Mouse (Mus musculus) limb, embryonic 14.5 days (tissue): ENCODE measurements around the gene Rabggtb. TPM values are rescaled to one million over a fixed set of nuclear protein-coding genes. Genes with fewer than 3 reads are reported as not detected.

Source experiments
- ATAC-seq: fragments of 200-750 bp; cut with Nextera tagmentation; 2 replicates; pipeline ENCODE4 v1.8.0; 2017; ENCODE audit warnings: low read depth, moderate number of reproducible peaks, moderate TSS enrichment; ENCODE audit not compliant: low FRiP score
- DNase-seq: peaks from one replicate; pipeline ENCODE4 v3.0.0-alpha.2; 2015; ENCODE audit warnings: low spot score
- H3K27ac ChIP-seq: fragments of 300-500 bp; sonication (generic); replicated peaks from 2 replicates; pipeline ENCODE4 v1.5.1; 2014; ENCODE audit warnings: low read depth, mild to moderate bottlenecking, low read length, moderate library complexity, mixed read lengths
- H3K27me3 ChIP-seq: fragments of 300-500 bp; sonication (generic); 2 replicates; pipeline ENCODE4 v1.6.1; 2014; ENCODE audit warnings: low read length, mixed read lengths; ENCODE audit not compliant: control insufficient read depth, insufficient read depth
- H3K36me3 ChIP-seq: fragments of 300-500 bp; sonication (generic); 2 replicates; pipeline ENCODE4 v1.6.1; 2014; ENCODE audit warnings: mild to moderate bottlenecking, low read length, moderate library complexity, mixed read lengths; ENCODE audit not compliant: control insufficient read depth, insufficient read depth
- H3K4me1 ChIP-seq: fragments of 300-500 bp; sonication (generic); 2 replicates; pipeline ENCODE4 v1.6.1; 2014; ENCODE audit warnings: antibody characterized with exemption, low read length, mixed read lengths; ENCODE audit not compliant: control insufficient read depth, insufficient read depth
- H3K4me2 ChIP-seq: fragments of 300-500 bp; sonication (generic); replicated peaks from 2 replicates; pipeline ENCODE4 v1.6.1; 2014; ENCODE audit warnings: low read depth, mild to moderate bottlenecking, low read length, moderate library complexity; ENCODE audit not compliant: severe bottlenecking
- H3K4me3 ChIP-seq: fragments of 300-500 bp; sonication (generic); replicated peaks from 2 replicates; pipeline ENCODE4 v1.5.1; 2014; ENCODE audit warnings: low read length
- H3K9ac ChIP-seq: fragments of 300-500 bp; sonication (generic); 2 replicates; pipeline ENCODE4 v1.6.1; 2014; ENCODE audit warnings: mild to moderate bottlenecking, low read depth, low read length, moderate library complexity; ENCODE audit not compliant: severe bottlenecking
- H3K9me3 ChIP-seq: fragments of 300-500 bp; sonication (generic); 2 replicates; pipeline ENCODE4 v1.6.1; 2016; ENCODE audit warnings: low read length; ENCODE audit not compliant: control insufficient read depth
- POLR2A ChIP-seq: fragments of 200-500 bp; IDR thresholded peaks from 2 replicates; pipeline ENCODE4 v1.8.0; 2012; ENCODE audit warnings: inconsistent platforms, mild to moderate bottlenecking, moderate library complexity, borderline replicate concordance; ENCODE audit not compliant: insufficient read depth, insufficient read length; ENCODE audit errors: extremely low read depth
- WGBS: fragments of 180-500 bp; shearing (Covaris S2); extraction: QIAGEN DNeasy Blood & Tissue Kit; methylation state at CpG from one replicate; pipeline ENCODE4 v1.1.7; 2014; 5-methylcytosine and 5-hydroxymethylcytosine counted together
- polyA plus RNA-seq, 2 experiments: library from polyadenylated mRNA; depleted of rRNA in 1 of 2; stranded (reverse) in 1 of 2; unstranded in 1 of 2; fragments of >200 nt; fragmentation: Nextera tagmentation in 1 of 2; extraction: Ambion mirVana in 1 of 2; gene quantifications; 2 replicates each; pipeline versions ENCODE4 v1.2.1 to v1.2.3; 2012 to 2014

Rabggtb gene
- polyA plus RNA-seq, 2 experiments: 50.7 to 115 TPM

DNA sequence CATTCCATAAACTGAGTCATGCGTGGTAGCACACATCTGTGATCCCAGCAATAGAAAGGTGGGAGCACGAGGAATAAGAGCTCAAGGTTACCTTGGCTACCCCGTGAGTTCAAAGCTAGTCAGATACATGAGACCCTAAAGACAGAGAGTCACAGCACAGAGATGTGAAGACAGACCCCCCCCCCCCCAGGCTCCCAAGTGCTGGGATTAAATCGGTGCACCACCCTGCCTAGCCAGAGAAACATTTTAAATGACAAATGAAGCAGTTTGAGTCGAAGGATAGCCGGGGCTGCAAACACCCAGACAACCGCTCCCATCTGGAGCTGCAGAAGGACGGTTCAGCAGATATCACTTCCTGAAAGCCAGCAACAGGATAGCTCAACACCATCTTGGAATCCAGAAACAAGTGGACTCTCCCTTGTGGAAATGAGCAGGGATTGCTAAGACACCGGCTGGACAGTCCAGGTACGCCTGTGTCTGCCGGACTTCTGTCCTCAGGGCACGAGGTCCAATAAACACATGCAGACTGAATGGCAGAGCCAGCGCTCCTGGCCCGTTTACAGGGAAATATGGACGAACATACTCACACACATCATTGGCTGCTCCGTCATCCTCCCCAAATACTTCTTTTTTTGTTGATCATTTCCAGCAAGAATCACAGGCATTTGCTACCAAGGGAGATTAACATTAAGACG, 24.5 kb upstream of the Rabggtb start:
- ATAC-seq: no peak
- TF ChIP-seq POLR2A: no peak
- Histone ChIP-seq H3K9ac (no peak overlapping the region), H3K4me1 (no peaks in the 10 kb centered on the region), H3K27ac (no peak overlapping the region), H3K9me3 (no peaks in the 10 kb centered on the region), H3K4me2 (no peak overlapping the region), H3K36me3 (peaks cover 60% of the 10 kb centered on the region), H3K4me3 (no peak overlapping the region), H3K27me3 (no peaks in the 10 kb centered on the region)
- 93% methylated on average over 17 of the region's 17 CpGs for WGBS
- DNase-seq: no peak

DNA sequence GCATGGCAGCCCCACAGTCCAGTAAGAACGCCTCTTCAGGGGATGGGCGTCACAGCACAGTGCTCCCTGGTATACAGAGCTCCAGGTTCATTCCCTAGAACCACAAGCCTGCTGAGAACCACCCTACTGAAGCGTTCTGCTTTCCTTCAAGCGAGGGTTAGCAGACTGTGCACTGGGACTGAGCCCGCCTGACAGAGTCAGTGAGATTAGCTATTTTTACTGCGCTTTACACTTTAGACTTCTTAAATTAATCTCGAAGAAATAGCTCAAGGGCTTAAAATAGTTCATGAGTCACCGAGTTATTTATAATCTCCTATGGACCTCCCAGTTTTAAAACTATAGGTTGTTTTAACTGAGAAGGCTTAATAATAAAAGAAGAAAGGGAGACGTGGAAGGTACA, 23.1 kb upstream of the Rabggtb start:
- no peak overlapping the region for H3K4me2 ChIP-seq
- DNase-seq (no peak), ATAC-seq (no peak)
- 87% methylated on average over 9 of the region's 9 CpGs for WGBS
- no peak overlapping the region for H3K9ac ChIP-seq
- no peaks in the 10 kb centered on the region for H3K27me3 ChIP-seq
- no peak for TF ChIP-seq POLR2A
- H3K36me3 ChIP-seq: peaks cover 64% of the 10 kb centered on the region
- H3K4me1 ChIP-seq: no peaks in the 10 kb centered on the region
- no peak overlapping the region for H3K27ac ChIP-seq
- no peak overlapping the region for H3K4me3 ChIP-seq
- H3K9me3 ChIP-seq: no peaks in the 10 kb centered on the region

DNA sequence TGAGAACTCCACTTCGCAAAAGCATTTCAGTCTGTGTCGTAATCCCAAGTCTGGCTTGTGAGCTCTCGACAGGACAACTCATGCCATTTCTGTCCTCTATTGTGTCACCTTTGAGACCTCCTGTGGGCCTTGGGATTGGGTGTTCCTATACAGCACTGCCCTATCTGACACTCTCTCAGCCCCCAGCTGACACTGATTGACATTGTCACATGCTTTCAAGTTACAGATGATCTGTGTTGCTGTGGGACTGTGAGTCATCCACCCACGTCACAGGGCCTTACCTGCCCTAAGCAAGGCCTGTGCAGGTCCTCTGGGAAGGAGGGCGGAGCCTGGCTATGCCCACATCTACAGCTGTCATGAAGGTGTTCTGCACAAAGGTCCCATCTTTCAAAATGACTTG, 19.7 kb upstream of the Rabggtb start:
- Histone ChIP-seq H3K9ac (no peak overlapping the region), H3K27me3 (no peaks in the 10 kb centered on the region), H3K4me2 (no peak overlapping the region), H3K36me3 (peaks cover 73% of the 10 kb centered on the region), H3K27ac (no peak overlapping the region), H3K4me1 (no peaks in the 10 kb centered on the region), H3K9me3 (no peaks in the 10 kb centered on the region), H3K4me3 (no peak overlapping the region)
- no peak for TF ChIP-seq POLR2A
- WGBS: 94% methylated on average over 5 of the region's 5 CpGs
- no peak for ATAC-seq
- no peak for DNase-seq

DNA sequence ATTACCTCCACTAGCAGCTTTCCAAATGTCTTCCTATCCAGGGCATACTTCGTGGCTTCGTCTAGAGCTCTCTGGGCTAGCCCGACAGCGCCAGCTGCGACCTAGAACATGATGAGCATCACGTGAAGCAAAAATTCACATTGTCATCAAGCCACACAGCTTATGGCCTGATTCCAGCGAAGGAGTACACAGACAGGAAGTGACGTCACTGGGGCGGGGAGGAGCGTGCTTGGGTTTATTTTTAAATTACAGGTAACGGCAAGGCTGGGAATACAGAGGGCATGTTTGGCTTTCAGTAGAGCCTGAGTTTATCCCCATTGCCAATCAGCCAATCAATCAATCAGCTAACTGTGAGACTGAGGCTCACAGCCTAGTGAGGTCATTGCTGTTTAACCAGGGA, 16.7 kb upstream of the Rabggtb start:
- no peak for ATAC-seq
- Histone ChIP-seq H3K27me3 (no peaks in the 10 kb centered on the region), H3K9ac (no peak overlapping the region), H3K4me2 (no peak overlapping the region), H3K27ac (no peak overlapping the region), H3K36me3 (peaks cover 71% of the 10 kb centered on the region), H3K9me3 (no peaks in the 10 kb centered on the region), H3K4me1 (no peaks in the 10 kb centered on the region), H3K4me3 (no peak overlapping the region)
- 94% methylated on average over 11 of the region's 11 CpGs for WGBS
- DNase-seq: no peak
- no peak for TF ChIP-seq POLR2A

DNA sequence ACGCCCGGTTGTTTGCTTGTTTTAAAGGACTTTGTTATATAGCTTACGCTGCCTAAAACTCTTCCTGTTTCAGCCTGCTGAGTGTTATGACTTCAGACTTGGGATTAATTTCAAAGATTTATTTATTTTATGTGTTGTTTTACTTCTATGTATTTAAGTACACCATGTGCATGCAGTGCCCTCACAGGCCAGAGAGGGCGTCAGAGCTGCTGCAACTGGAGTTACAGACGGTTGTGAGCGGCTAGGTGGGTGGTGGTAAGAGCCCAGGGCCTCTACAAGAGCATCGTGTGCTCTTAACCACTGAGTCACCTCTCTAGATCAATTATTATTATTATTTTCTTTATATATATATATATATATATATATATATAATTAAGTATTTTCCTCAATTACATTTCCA, 13.5 kb upstream of the Rabggtb start:
- no peak overlapping the region for H3K4me2 ChIP-seq
- H3K9ac ChIP-seq: no peak overlapping the region
- H3K27me3 ChIP-seq: no peaks in the 10 kb centered on the region
- no peak for TF ChIP-seq POLR2A
- 88% methylated on average over 7 of the region's 7 CpGs for WGBS
- H3K4me3 ChIP-seq: no peak overlapping the region
- ATAC-seq: no peak
- no peak for DNase-seq
- H3K4me1 ChIP-seq: no peaks in the 10 kb centered on the region
- peaks cover 64% of the 10 kb centered on the region for H3K36me3 ChIP-seq
- H3K9me3 ChIP-seq: no peaks in the 10 kb centered on the region
- no peak overlapping the region for H3K27ac ChIP-seq
